Mouse (Mus musculus) CH12.LX (cell line): Measurements from ENCODE around the gene Pex7. TPM values are rescaled to one million over a fixed set of nuclear protein-coding genes. Genes with fewer than 3 reads are reported as not detected.

Experiments
- DNase-seq: peaks from one replicate; pipeline ENCODE4 v3.0.0-alpha.2; 2013; ENCODE audit errors: extremely low read depth
- H3K27ac ChIP-seq: 2 replicates; pipeline ENCODE4 v1.5.1; 2012; ENCODE audit warnings: low read depth, mild to moderate bottlenecking, control low read depth, moderate library complexity; ENCODE audit not compliant: insufficient read depth
- H3K27me3 ChIP-seq: replicated peaks from 2 replicates; pipeline ENCODE3; 2012; ENCODE audit warnings: inconsistent platforms
- H3K36me3 ChIP-seq, 2 experiments: replicated peaks in 1 of 2; 2 replicates each; pipeline versions ENCODE3 to v1.6.1; 2012; ENCODE audit warnings: inconsistent platforms in 1 of 2, low read length in 1 of 2, mild to moderate bottlenecking in 1 of 2, mixed read lengths in 1 of 2, moderate library complexity in 1 of 2; ENCODE audit not compliant: control insufficient read depth in 1 of 2, insufficient read depth in 1 of 2
- H3K4me1 ChIP-seq, 2 experiments: 2 replicates each; pipeline ENCODE4 v1.6.1; 2012; ENCODE audit warnings: inconsistent platforms in 1 of 2, moderate library complexity in 1 of 2; ENCODE audit not compliant: insufficient read depth in 2 of 2, control insufficient read depth in 1 of 2
- H3K4me2 ChIP-seq: 2 replicates; pipeline ENCODE4 v1.6.1; 2012; ENCODE audit warnings: low read depth, mild to moderate bottlenecking, control low read depth; ENCODE audit not compliant: poor library complexity, insufficient read depth, severe bottlenecking
- H3K4me3 ChIP-seq, 3 experiments: fragments of 150-350 bp in 1 of 3; sonication (generic) in 1 of 3; replicated peaks in 1 of 3; 2 replicates each; pipeline versions ENCODE3 to v1.5.1; 2011 to 2012; ENCODE audit warnings: low read depth in 2 of 3, low read length in 2 of 3, mild to moderate bottlenecking in 2 of 3, moderate library complexity in 2 of 3, control low read depth in 1 of 3, improper control_type of control experiment in 1 of 3, inconsistent platforms in 1 of 3, mixed read lengths in 1 of 3; ENCODE audit not compliant: poor library complexity in 1 of 3
- H3K79me2 ChIP-seq: replicated peaks from 2 replicates; pipeline ENCODE4 v1.6.1; 2012; ENCODE audit warnings: mild to moderate bottlenecking, moderate library complexity; ENCODE audit not compliant: control insufficient read depth, poor library complexity, insufficient read depth, severe bottlenecking; ENCODE audit errors: extremely low read depth
- H3K9ac ChIP-seq: 2 replicates; pipeline ENCODE4 v1.6.1; 2012; ENCODE audit warnings: low read depth, mild to moderate bottlenecking, control low read depth, moderate library complexity; ENCODE audit not compliant: insufficient read depth
- H3K9me3 ChIP-seq: replicated peaks from 2 replicates; pipeline ENCODE3; 2012; ENCODE audit warnings: low read length, inconsistent platforms, mixed read lengths
- BHLHE40 ChIP-seq: IDR thresholded peaks from 2 replicates; pipeline ENCODE4 v1.6.1; 2011; ENCODE audit warnings: mild to moderate bottlenecking, low read depth, low read length, improper control_type of control experiment
- CHD1 ChIP-seq: IDR thresholded peaks from 2 replicates; pipeline ENCODE4 v1.6.1; 2012; ENCODE audit warnings: low read depth, low read length, improper control_type of control experiment, inconsistent platforms
- E2F4 ChIP-seq: IDR thresholded peaks from 2 replicates; pipeline ENCODE4 v1.6.1; 2011; ENCODE audit warnings: low read depth, low read length, improper control_type of control experiment; ENCODE audit not compliant: insufficient replicate concordance
- ELF1 ChIP-seq: IDR thresholded peaks from 2 replicates; pipeline ENCODE4 v1.6.1; 2014; ENCODE audit warnings: low read depth, mild to moderate bottlenecking, inconsistent platforms, low read length, improper control_type of control experiment
- GABPA ChIP-seq: IDR thresholded peaks from 2 replicates; pipeline ENCODE4 v1.6.1; 2012; ENCODE audit warnings: low read depth, low read length, improper control_type of control experiment, inconsistent platforms; ENCODE audit not compliant: insufficient replicate concordance
- JUN ChIP-seq: IDR thresholded peaks from 2 replicates; pipeline ENCODE4 v1.6.1; 2011; ENCODE audit warnings: low read depth, mild to moderate bottlenecking, low read length, improper control_type of control experiment, moderate library complexity; ENCODE audit not compliant: insufficient read depth
- JUND ChIP-seq: conservative IDR thresholded peaks from 2 replicates; pipeline ENCODE4 v1.6.1; 2011; ENCODE audit warnings: low read depth, low read length, improper control_type of control experiment
- MAFK ChIP-seq: IDR thresholded peaks from 2 replicates; pipeline ENCODE4 v1.6.1; 2011; ENCODE audit warnings: low read length, improper control_type of control experiment; ENCODE audit not compliant: insufficient replicate concordance
- MAX ChIP-seq: IDR thresholded peaks from 2 replicates; pipeline ENCODE4 v1.6.1; 2011; ENCODE audit warnings: low read length, improper control_type of control experiment
- NRF1 ChIP-seq: IDR thresholded peaks from 2 replicates; pipeline ENCODE4 v1.6.1; 2014; ENCODE audit warnings: low read depth, mild to moderate bottlenecking, inconsistent platforms, low read length, improper control_type of control experiment, moderate library complexity
- PAX5 ChIP-seq: IDR thresholded peaks from 2 replicates; pipeline ENCODE4 v1.6.1; 2012; ENCODE audit warnings: low read length, inconsistent platforms, mixed read lengths
- POLR2A ChIP-seq: IDR thresholded peaks from 2 replicates; pipeline ENCODE4 v1.6.1; 2011; ENCODE audit warnings: low read depth, mild to moderate bottlenecking, improper control_type of control experiment, low read length
- TBP ChIP-seq: conservative IDR thresholded peaks from 2 replicates; pipeline ENCODE4 v1.6.1; 2011; ENCODE audit warnings: low read depth, low read length, improper control_type of control experiment
- TCF12 ChIP-seq: IDR thresholded peaks from 2 replicates; pipeline ENCODE4 v1.6.1; 2014; ENCODE audit warnings: low read depth, mild to moderate bottlenecking, inconsistent platforms, low read length, improper control_type of control experiment
- UBTF ChIP-seq: IDR thresholded peaks from 2 replicates; pipeline ENCODE4 v1.6.1; 2012; ENCODE audit warnings: low read depth, mild to moderate bottlenecking, inconsistent platforms, low read length, improper control_type of control experiment, moderate library complexity
- USF1 ChIP-seq: IDR thresholded peaks from 2 replicates; pipeline ENCODE4 v1.6.1; 2014; ENCODE audit warnings: low read depth, mild to moderate bottlenecking, inconsistent platforms, low read length, improper control_type of control experiment
- USF2 ChIP-seq: conservative IDR thresholded peaks from 2 replicates; pipeline ENCODE4 v1.6.1; 2011; ENCODE audit warnings: low read depth, low read length, improper control_type of control experiment
- ZMIZ1 ChIP-seq: IDR thresholded peaks from 2 replicates; pipeline ENCODE4 v1.6.1; 2012; ENCODE audit warnings: low read depth, mild to moderate bottlenecking, inconsistent platforms, low read length, improper control_type of control experiment
- ZNF384 ChIP-seq: IDR thresholded peaks from 2 replicates; pipeline ENCODE4 v1.6.1; 2012; ENCODE audit warnings: low read depth, low read length, improper control_type of control experiment, inconsistent platforms
- dilution Hi-C: fragments of 300-500 bp; cut with MboI; formaldehyde crosslinking; loops from 2 replicates; pipeline ENCODE4 v1.14.3; 2020; ENCODE audit warnings: low sequenced_read_pairs; ENCODE audit not compliant: extremely low pct_unique_long_range_greater_than_20kb, extremely low pct_ligation_motif_present
- in situ Hi-C: fragments of 300-500 bp; cut with MboI; formaldehyde crosslinking; loops from 3 replicates; pipeline ENCODE4 v1.14.3; 2019; ENCODE audit warnings: low sequenced_read_pairs, low pct_ligation_motif_present, low pct_unique_long_range_greater_than_20kb, mixed read lengths
- polyA plus RNA-seq: library from polyadenylated mRNA; unstranded; fragments of >175 nt; gene quantifications from 2 replicates; pipeline ENCODE4 v1.2.1, GENCODE M21; 2012; ENCODE audit warnings: low read depth; ENCODE audit not compliant: insufficient read length
- total RNA-seq, 2 experiments: library from RNA; depleted of rRNA; stranded (reverse); fragments of 300-350 nt in 1 of 2; fragments of >200 nt in 1 of 2; gene quantifications; 2 replicates each; pipeline ENCODE4 v1.2.3; 2012 to 2014

Gene Pex7
- total and polyA plus RNA-seq, 3 experiments, result 26.5 to 53.6 (median 30.2) TPM

DNA sequence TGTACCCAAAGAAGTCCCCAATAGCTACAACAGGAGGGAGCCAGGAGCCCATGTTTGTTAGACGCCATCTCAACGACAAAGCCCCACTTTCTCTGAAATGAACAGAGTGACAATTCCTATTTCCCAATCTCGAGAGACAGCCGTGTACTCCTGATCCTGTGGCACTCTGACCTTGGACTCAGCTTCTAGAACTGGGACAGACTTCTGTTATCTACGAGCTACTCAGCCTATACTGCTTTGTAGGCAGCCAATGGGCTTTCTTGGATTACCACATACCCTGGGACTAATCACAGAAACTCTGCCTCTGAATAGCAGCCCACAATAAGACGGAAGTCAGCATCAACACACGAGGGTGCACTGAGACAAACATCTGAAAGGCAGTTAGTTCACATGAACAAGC lies 5.5 kb downstream of the Pex7 start:
- in situ Hi-C loops, result no loop called here
- DNase-seq, result no peak
- no peak for TF ChIP-seq ELF1
- TF ChIP-seq POLR2A, result no peak
- no peak for TF ChIP-seq GABPA
- TF ChIP-seq USF1, result no peak
- TF ChIP-seq TCF12, result no peak
- no peak for TF ChIP-seq TBP
- no peak for TF ChIP-seq USF2
- TF ChIP-seq ZNF384, result no peak
- TF ChIP-seq ZMIZ1, result no peak
- no peak for TF ChIP-seq UBTF
- TF ChIP-seq JUND, result no peak
- no peak for TF ChIP-seq PAX5
- TF ChIP-seq JUN, result no peak
- no peak for TF ChIP-seq CHD1
- TF ChIP-seq E2F4, result no peak
- TF ChIP-seq MAFK, result no peak
- TF ChIP-seq NRF1, result no peak
- TF ChIP-seq MAX, result no peak

DNA sequence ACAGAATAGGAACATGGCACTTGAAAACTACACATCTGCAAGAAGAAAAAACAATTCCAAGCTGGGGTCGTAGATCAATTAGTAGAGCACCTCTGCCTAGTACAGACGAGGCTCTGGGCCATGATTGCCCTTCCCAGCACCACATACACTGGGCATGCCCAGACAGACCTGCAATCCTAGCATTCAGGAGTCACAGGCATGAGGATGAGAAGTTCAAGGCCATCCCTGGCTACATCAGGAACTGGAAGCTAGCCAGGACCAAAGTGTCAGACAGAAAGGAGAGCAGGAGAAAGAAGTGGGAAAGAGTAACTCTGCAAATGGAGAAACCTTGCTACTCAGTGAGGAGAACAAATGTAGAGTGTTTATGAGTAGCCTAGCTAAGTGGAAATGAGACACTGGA lies 7.3 kb downstream of the Pex7 start:
- no peak for TF ChIP-seq USF2
- no peak for TF ChIP-seq BHLHE40
- in situ Hi-C loops (no loop called here), dilution Hi-C loops (no loop called here)
- H3K4me2 ChIP-seq, result no peak overlapping the region
- H3K79me2 ChIP-seq, result no peaks in the 10 kb centered on the region
- H3K4me1 ChIP-seq, result peaks cover 0 to 8% of the 10 kb centered on the region in 2 experiments; a peak in 2 of 4 replicates
- no peaks in the 10 kb centered on the region for H3K27me3 ChIP-seq
- peaks cover 13 to 69% of the 10 kb centered on the region in 2 experiments for H3K36me3 ChIP-seq
- H3K4me3 ChIP-seq, result no peak overlapping the region
- no peak overlapping the region for H3K27ac ChIP-seq
- no peak overlapping the region for H3K9ac ChIP-seq
- no peak for DNase-seq
- H3K9me3 ChIP-seq, result no peaks in the 10 kb centered on the region

More for the DNA sequence above, 5.5 kb downstream of the Pex7 start:
- dilution Hi-C loops, result no loop called here
- H3K27ac ChIP-seq, result no peak overlapping the region
- H3K4me1 ChIP-seq, result peaks cover 0 to 20% of the 10 kb centered on the region in 2 experiments; a peak in 2 of 4 replicates
- H3K9ac ChIP-seq, result no peak overlapping the region
- H3K4me2 ChIP-seq, result no peak overlapping the region
- no peaks in the 10 kb centered on the region for H3K27me3 ChIP-seq
- no peaks in the 10 kb centered on the region for H3K9me3 ChIP-seq
- no peaks in the 10 kb centered on the region for H3K79me2 ChIP-seq
- no peak overlapping the region for H3K4me3 ChIP-seq
- H3K36me3 ChIP-seq, result peaks cover 13 to 60% of the 10 kb centered on the region in 2 experiments
